Mouse (Mus musculus) urinary bladder, postnatal 25 days (tissue): ENCODE data around the gene Gfpt2.
A peak's percentile ranks its signal among the peaks of the same experiment; 100 is the strongest.

Source experiments
- DNase-seq: peaks from one replicate; pipeline ENCODE4 v3.0.0; 2022; ENCODE audit warnings: low spot score

The Gfpt2 gene

GRCm38 (mm10) chr11:49840666-49841065, 46.7 kb downstream of the Gfpt2 start:
- DNase-seq: no peak

GRCm38 (mm10) chr11:49841886-49842285, 47.9 kb downstream of the Gfpt2 start:
- DNase-seq: no peak

- no peak for DNase-seq
Observed at GRCm38 (mm10) chr11:49842718-49843117, 48.7 kb downstream of the Gfpt2 start.

GRCm38 (mm10) chr11:49844311-49844710, 50.3 kb downstream of the Gfpt2 start:
- DNase-seq: no peak

DNA sequence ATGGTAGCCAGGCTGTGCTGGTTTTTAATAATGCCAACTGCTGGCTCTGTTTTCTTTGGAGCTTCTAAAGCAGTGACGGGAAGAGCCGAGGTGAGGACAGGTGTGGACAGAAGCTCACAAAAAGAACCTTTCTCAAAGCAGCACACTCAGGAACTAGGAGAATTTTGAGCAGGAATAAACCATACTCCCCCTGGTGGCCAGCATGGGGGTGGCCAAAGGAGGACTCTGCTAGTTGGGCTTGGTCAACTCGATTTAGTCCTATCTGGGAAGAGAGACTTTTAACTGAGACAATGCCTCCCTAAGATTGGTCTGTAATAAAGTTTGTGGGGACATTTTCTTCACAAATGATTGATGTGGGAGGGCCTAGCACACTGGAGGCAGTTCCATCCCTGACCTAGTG, 51.0 kb downstream of the Gfpt2 start:
- peak; percentile 65 for DNase-seq

DNA sequence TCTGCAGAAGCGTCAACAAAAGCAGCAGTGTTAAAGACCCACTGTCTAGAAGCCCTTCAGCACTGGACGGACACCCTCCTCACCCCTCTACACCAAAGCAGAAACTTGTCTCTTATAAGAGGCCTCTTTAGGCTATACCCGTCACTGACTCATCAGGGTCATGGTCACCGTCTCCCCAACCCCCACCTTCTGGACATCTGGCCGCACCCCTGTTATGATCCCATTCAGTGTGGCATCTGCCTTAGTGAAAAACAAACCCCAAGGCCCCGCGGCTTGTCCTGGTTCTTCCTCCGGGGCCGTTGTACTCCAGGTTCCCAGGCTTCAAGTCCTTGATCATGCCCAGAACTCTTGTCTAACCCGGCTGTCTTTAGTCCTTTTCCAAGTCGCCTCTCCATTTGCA, 52.0 kb downstream of the Gfpt2 start:
- no peak for DNase-seq

- peak; percentile 98 for DNase-seq
Observed at GRCm38 (mm10) chr11:49846401-49847070, 52.6 kb downstream of the Gfpt2 start, which contains the start of gene Mapk9. TSS of gene Mapk9 (plus strand) at chr11:49846751.

GRCm38 (mm10) chr11:49847071-49847810, 53.3 kb downstream of the Gfpt2 start:
- DNase-seq: no peak

- no peak for DNase-seq
Observed at GRCm38 (mm10) chr11:49847811-49848078, 53.8 kb downstream of the Gfpt2 start.

- DNase-seq: no peak
Observed at GRCm38 (mm10) chr11:49848080-49848815, 54.3 kb downstream of the Gfpt2 start.

GRCm38 (mm10) chr11:49850331-49850730, 56.4 kb downstream of the Gfpt2 start:
- no peak for DNase-seq

DNA sequence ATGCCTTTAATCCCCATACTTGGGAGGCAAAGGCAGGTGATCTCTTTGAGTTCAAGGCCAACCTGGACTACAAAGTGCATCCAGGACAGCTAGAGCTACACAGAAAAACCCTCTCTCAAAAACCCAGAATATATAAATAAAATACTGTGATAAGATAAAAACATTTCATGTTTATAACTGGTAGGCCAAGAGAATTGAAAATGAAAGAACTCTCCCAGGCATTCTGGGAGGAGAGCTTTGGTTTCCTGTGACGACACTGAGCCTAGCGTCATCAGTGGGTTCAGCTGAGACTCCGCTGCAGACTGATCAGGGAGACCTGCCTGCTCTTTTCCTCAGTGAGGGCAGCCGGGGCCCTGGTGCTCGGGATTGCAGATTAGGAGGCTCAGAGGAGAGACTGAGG, 61.2 kb downstream of the Gfpt2 start:
- DNase-seq: no peak

DNA sequence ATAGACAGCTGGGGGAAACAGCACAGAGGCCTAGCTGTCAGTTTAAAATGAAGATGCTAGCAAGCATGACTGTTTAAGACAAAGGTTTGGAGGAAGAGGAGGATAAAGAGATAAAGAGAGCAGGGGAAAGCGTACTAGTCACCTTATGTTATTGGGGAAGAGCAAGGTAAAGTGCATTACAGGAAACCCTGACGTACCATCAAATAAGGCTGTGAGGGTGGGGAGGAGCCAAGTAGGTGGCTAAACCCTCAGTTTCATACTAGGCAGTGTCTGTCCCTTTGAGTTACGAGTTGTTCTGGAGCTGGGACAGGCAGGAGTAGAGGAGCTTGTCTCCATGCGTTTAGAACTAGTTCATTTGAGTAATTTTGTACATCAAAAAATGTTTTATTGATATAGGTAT, 67.2 kb downstream of the Gfpt2 start:
- DNase-seq: no peak

- DNase-seq: no peak
Observed at GRCm38 (mm10) chr11:49863926-49864325, 69.9 kb downstream of the Gfpt2 start.

DNA sequence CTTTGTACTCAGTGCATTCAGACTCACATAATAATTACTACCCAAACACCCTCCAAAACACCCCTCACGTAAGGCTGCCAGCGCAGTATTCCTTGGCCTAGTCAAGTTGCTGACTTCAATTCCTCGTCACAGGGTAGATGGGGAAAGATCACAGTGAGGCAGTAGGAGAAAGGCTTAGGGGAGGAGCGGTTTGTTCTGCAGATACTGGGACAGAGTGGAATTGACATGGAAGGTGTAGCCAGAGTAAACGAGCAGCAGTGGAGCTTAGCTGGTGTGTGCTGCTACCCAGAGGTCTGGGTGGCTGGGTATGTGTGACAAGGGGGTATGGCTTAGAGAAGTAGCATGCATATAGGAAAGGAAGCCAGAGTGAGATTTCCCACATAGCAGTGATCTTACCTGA, 73.3 kb downstream of the Gfpt2 start:
- no peak for DNase-seq

- peak; percentile 26 for DNase-seq
Observed at GRCm38 (mm10) chr11:49869762-49870161, 75.8 kb downstream of the Gfpt2 start.

DNA sequence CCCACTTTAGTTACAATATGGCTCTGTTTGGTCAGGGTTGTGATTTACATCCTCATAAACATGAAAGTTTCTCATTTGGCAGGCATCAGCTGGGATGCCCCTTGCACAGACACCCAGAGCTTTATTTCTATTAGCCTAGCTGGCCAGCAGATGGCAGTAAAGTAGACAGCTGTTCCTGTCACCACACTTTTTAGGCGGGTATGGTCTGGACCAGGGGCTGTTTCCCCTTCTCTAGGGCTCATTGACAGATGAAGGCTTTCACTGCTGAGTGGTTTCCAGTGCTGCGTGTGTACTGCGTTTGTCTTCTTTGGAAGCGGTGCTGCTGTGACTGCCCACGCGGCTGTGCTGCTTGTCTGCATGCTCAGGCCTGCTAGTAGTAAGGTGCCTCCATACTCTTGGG, 77.9 kb downstream of the Gfpt2 start:
- DNase-seq: peak; percentile 16

GRCm38 (mm10) chr11:49872779-49873178, 78.8 kb downstream of the Gfpt2 start:
- DNase-seq: no peak

- DNase-seq: no peak
Observed at GRCm38 (mm10) chr11:49876948-49877817, 83.2 kb downstream of the Gfpt2 start.

- no peak for DNase-seq
Observed at GRCm38 (mm10) chr11:49879950-49880642, 86.1 kb downstream of the Gfpt2 start.

DNA sequence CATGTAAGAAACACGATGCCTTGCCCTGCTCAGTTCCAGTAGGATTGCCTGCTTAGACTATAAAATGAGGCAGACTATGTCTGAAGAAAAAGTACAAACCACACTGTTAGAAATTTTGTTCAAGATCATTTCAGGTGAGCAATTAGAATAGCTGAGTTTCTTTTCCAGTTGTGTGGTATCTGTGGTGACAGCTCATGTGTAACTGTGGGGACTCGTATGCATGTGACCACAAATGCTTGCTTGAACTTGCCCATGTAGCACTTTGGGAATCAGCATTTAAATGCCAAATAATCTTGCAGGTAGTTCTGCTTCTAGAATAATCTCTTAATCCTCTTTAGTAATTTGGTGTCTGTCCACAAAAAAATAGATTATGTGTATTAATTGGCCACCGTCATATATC, 89.4 kb downstream of the Gfpt2 start:
- no peak for DNase-seq
